Mouse (Mus musculus) cerebellum, adult 2 months (tissue): ENCODE measurements at regions not wholly inside any gene's neighbourhood (a gene's known extent, or its start where the extent isn't known, plus 50 kb on each side); places are given as distances from the start of the nearest gene placed in this dataset.

ENCODE experiments used
- CTCF ChIP-seq: fragments of 200-500 bp; IDR thresholded peaks from 2 replicates; pipeline ENCODE4 v1.5.1; 2011; ENCODE audit warnings: low read depth, mild to moderate bottlenecking, control low read depth, low read length, moderate library complexity, borderline replicate concordance; ENCODE audit not compliant: insufficient read depth
- POLR2A ChIP-seq: fragments of 200-500 bp; IDR thresholded peaks from 2 replicates; pipeline ENCODE4 v1.6.1; 2011; ENCODE audit warnings: low read length, control low read depth, borderline replicate concordance; ENCODE audit not compliant: insufficient read depth

DNA sequence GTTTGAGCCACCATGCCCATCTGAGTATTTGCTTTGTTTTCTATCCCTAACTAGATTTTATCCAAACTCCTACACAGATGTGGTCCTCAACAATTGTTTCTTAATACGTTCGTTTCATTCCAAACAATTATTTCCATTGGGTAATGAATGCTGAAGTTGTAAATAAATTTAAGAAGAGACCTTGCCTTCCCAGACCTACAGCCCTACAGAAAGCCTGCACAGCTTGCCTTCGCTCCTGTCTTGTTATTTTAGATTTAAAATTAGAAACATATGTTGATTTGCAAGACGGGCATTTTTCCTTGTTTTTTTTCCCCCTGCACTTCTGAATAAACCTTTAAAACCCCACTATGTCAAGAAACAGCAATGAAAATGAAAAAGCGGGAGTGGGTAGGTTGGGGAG is 181.9 kb downstream of the Fam76b start:
- no peak for TF ChIP-seq POLR2A
- no peak for TF ChIP-seq CTCF
